Mouse (Mus musculus): ENCODE measurements around the gene Sox11. TPM values are rescaled to one million over a fixed set of nuclear protein-coding genes. Genes with fewer than 3 reads are reported as not detected.
A peak's percentile ranks its signal among the peaks of the same experiment; 100 is the strongest.

The Sox11 gene
- polyA plus RNA-seq, 1 experiment = not detected

GRCm38 (mm10) chr12:27357076-27357637 is 14.8 kb upstream of the Sox11 start:
- no peak for TF ChIP-seq TAL1 (IDR thresholded peaks at IDR 0.05; ENCODE audit: low read length)
- no peak for TF ChIP-seq GATA1 (IDR thresholded peaks at IDR 0.05; ENCODE audit: low read length)
- Histone ChIP-seq H3K4me1 (ENCODE audit: control insufficient read depth) (no peaks in the 10 kb centered on the region), H3K9me3 (ENCODE audit: control insufficient read depth, low read length) (no peaks in the 10 kb centered on the region), H3K4me3 (replicated peaks) (no peak overlapping the region), H3K36me3 (ENCODE audit: control insufficient read depth) (no peaks in the 10 kb centered on the region), H3K27me3 (ENCODE audit: control insufficient read depth) (no peaks in the 10 kb centered on the region)

- no peaks in the 10 kb centered on the region for H3K27me3 ChIP-seq (ENCODE audit: control insufficient read depth)
- no peaks in the 10 kb centered on the region for H3K9me3 ChIP-seq (ENCODE audit: control insufficient read depth, low read length)
- no peak for TF ChIP-seq TAL1 (IDR thresholded peaks at IDR 0.05; ENCODE audit: low read length)
- TF ChIP-seq GATA1 (IDR thresholded peaks at IDR 0.05; ENCODE audit: low read length) = no peak
- no peaks in the 10 kb centered on the region for H3K4me1 ChIP-seq (ENCODE audit: control insufficient read depth)
- no peak overlapping the region for H3K4me3 ChIP-seq (replicated peaks)
- H3K36me3 ChIP-seq (ENCODE audit: control insufficient read depth) = no peaks in the 10 kb centered on the region
Measured at GRCm38 (mm10) chr12:27356571-27356970, 14.2 kb upstream of the Sox11 start.

- no peaks in the 10 kb centered on the region for H3K36me3 ChIP-seq (ENCODE audit: control insufficient read depth)
- peaks cover 55% of the 10 kb centered on the region for H3K27me3 ChIP-seq (ENCODE audit: control insufficient read depth)
- H3K9me3 ChIP-seq (ENCODE audit: control insufficient read depth, low read length) = peaks cover 6% of the 10 kb centered on the region; the same call in 1 of the 2 replicates
- H3K4me1 ChIP-seq (ENCODE audit: control insufficient read depth) = no peaks in the 10 kb centered on the region
- no peak for TF ChIP-seq GATA1 (IDR thresholded peaks at IDR 0.05; ENCODE audit: low read length)
- no peak for TF ChIP-seq TAL1 (IDR thresholded peaks at IDR 0.05; ENCODE audit: low read length)
- no peak overlapping the region for H3K4me3 ChIP-seq (replicated peaks)
Measured at GRCm38 (mm10) chr12:27343606-27344410, 1.4 kb upstream of the Sox11 start.

- TF ChIP-seq TAL1 (IDR thresholded peaks at IDR 0.05; ENCODE audit: low read length) = no peak
- TF ChIP-seq GATA1 (IDR thresholded peaks at IDR 0.05; ENCODE audit: low read length) = no peak
- Histone ChIP-seq H3K27me3 (ENCODE audit: control insufficient read depth) (peaks cover 62% of the 10 kb centered on the region), H3K4me1 (ENCODE audit: control insufficient read depth) (no peaks in the 10 kb centered on the region), H3K9me3 (ENCODE audit: control insufficient read depth, low read length) (peaks cover 6% of the 10 kb centered on the region; the same call in 1 of the 2 replicates), H3K4me3 (replicated peaks) (peak overlapping the region; percentile 18), H3K36me3 (ENCODE audit: control insufficient read depth) (no peaks in the 10 kb centered on the region)
Measured at GRCm38 (mm10) chr12:27342691-27343605, 574 bp upstream of the Sox11 start.

GRCm38 (mm10) chr12:27341130-27341870 is 1.1 kb downstream of the Sox11 start:
- no peak for TF ChIP-seq GATA1 (IDR thresholded peaks at IDR 0.05; ENCODE audit: low read length)
- TF ChIP-seq TAL1 (IDR thresholded peaks at IDR 0.05; ENCODE audit: low read length) = no peak
- Histone ChIP-seq H3K36me3 (ENCODE audit: control insufficient read depth) (no peaks in the 10 kb centered on the region), H3K9me3 (ENCODE audit: control insufficient read depth, low read length) (peaks cover 6% of the 10 kb centered on the region; the same call in 1 of the 2 replicates), H3K27me3 (ENCODE audit: control insufficient read depth) (peaks cover 63% of the 10 kb centered on the region), H3K4me3 (replicated peaks) (peak overlapping the region; percentile 38), H3K4me1 (ENCODE audit: control insufficient read depth) (no peaks in the 10 kb centered on the region)

- Histone ChIP-seq H3K9me3 (ENCODE audit: control insufficient read depth, low read length) (peaks cover 6% of the 10 kb centered on the region; the same call in 1 of the 2 replicates), H3K4me3 (replicated peaks) (no peak overlapping the region), H3K4me1 (ENCODE audit: control insufficient read depth) (no peaks in the 10 kb centered on the region), H3K36me3 (ENCODE audit: control insufficient read depth) (no peaks in the 10 kb centered on the region), H3K27me3 (ENCODE audit: control insufficient read depth) (peaks cover 63% of the 10 kb centered on the region)
- TF ChIP-seq TAL1 (IDR thresholded peaks at IDR 0.05; ENCODE audit: low read length) = no peak
- no peak for TF ChIP-seq GATA1 (IDR thresholded peaks at IDR 0.05; ENCODE audit: low read length)
Measured at GRCm38 (mm10) chr12:27340451-27341035, 1.8 kb downstream of the Sox11 start.

GRCm38 (mm10) chr12:27339171-27339751 is 3.1 kb downstream of the Sox11 start:
- H3K4me1 ChIP-seq (ENCODE audit: control insufficient read depth) = no peaks in the 10 kb centered on the region
- no peaks in the 10 kb centered on the region for H3K36me3 ChIP-seq (ENCODE audit: control insufficient read depth)
- peak overlapping the region; percentile 22 for H3K4me3 ChIP-seq (replicated peaks)
- peaks cover 6% of the 10 kb centered on the region; the same call in 1 of the 2 replicates for H3K9me3 ChIP-seq (ENCODE audit: control insufficient read depth, low read length)
- TF ChIP-seq TAL1 (IDR thresholded peaks at IDR 0.05; ENCODE audit: low read length) = no peak
- TF ChIP-seq GATA1 (IDR thresholded peaks at IDR 0.05; ENCODE audit: low read length) = no peak
- peaks cover 63% of the 10 kb centered on the region for H3K27me3 ChIP-seq (ENCODE audit: control insufficient read depth)

Data from erythroblast, embryonic 14.5 days (primary cell).